Mouse (Mus musculus) lung, postnatal 25 days (tissue): ENCODE measurements around the gene Tmem56.

Experiments
- DNase-seq: peaks from one replicate; pipeline ENCODE4 v3.0.0; 2022; ENCODE audit warnings: low spot score

Gene Tmem56

GRCm38 (mm10) chr3:121239096-121239495 lies 43.8 kb downstream of the Tmem56 start:
- DNase-seq = no peak

- no peak for DNase-seq
Measured at GRCm38 (mm10) chr3:121224763-121225162, 58.1 kb downstream of the Tmem56 start.

GRCm38 (mm10) chr3:121224185-121224584 lies 58.7 kb downstream of the Tmem56 start:
- DNase-seq = no peak

GRCm38 (mm10) chr3:121221987-121222386 lies 60.9 kb downstream of the Tmem56 start:
- DNase-seq = no peak

GRCm38 (mm10) chr3:121217011-121217410 lies 65.9 kb downstream of the Tmem56 start:
- DNase-seq = no peak

- no peak for DNase-seq
Measured at GRCm38 (mm10) chr3:121213501-121213900, 69.4 kb downstream of the Tmem56 start.

GRCm38 (mm10) chr3:121212156-121212555 lies 70.7 kb downstream of the Tmem56 start:
- no peak for DNase-seq

GRCm38 (mm10) chr3:121208994-121209393 lies 73.9 kb downstream of the Tmem56 start:
- no peak for DNase-seq

GRCm38 (mm10) chr3:121206202-121206882 lies 76.6 kb downstream of the Tmem56 start:
- DNase-seq = no peak

GRCm38 (mm10) chr3:121202638-121203037 lies 80.3 kb downstream of the Tmem56 start:
- DNase-seq = no peak

- peak; percentile 42 for DNase-seq
Measured at GRCm38 (mm10) chr3:121201012-121201747, 81.7 kb downstream of the Tmem56 start.

- peak; percentile 45 for DNase-seq
Measured at GRCm38 (mm10) chr3:121189199-121189598, 93.7 kb downstream of the Tmem56 start.

GRCm38 (mm10) chr3:121187510-121187909 lies 95.4 kb downstream of the Tmem56 start:
- DNase-seq = no peak

- DNase-seq = peak; percentile 78
Measured at GRCm38 (mm10) chr3:121186925-121187324, 96.0 kb downstream of the Tmem56 start.

GRCm38 (mm10) chr3:121185197-121185596 lies 97.7 kb downstream of the Tmem56 start:
- DNase-seq = no peak

GRCm38 (mm10) chr3:121176011-121176410 lies 106.9 kb downstream of the Tmem56 start:
- DNase-seq = no peak

GRCm38 (mm10) chr3:121174248-121174945 lies 108.5 kb downstream of the Tmem56 start:
- no peak for DNase-seq

- DNase-seq = no peak
Measured at GRCm38 (mm10) chr3:121172718-121173117, 110.2 kb downstream of the Tmem56 start.

- no peak for DNase-seq
Measured at GRCm38 (mm10) chr3:121171872-121172265, 111.0 kb downstream of the Tmem56 start.

- DNase-seq = peak; percentile 90
Measured at GRCm38 (mm10) chr3:121171243-121171871, 111.5 kb downstream of the Tmem56 start, which contains the start of gene Rwdd3. TSS of gene Rwdd3 (minus strand) at chr3:121171695.

GRCm38 (mm10) chr3:121170631-121171030 lies 112.3 kb downstream of the Tmem56 start:
- DNase-seq = no peak
